Mouse (Mus musculus) heart, embryonic 11.5 days (tissue): ENCODE results near the gene Abcc3. TPM values are rescaled to one million over a fixed set of nuclear protein-coding genes. Genes with fewer than 3 reads are reported as not detected.

Experiments
- ATAC-seq: fragments of 200-750 bp; cut with Nextera tagmentation; replicated peaks from 2 replicates; pipeline ENCODE4 v1.8.0; 2017; ENCODE audit warnings: moderate library complexity; ENCODE audit not compliant: insufficient number of reproducible peaks, low FRiP score, low TSS enrichment
- H3K27ac ChIP-seq: fragments of 300-500 bp; sonication (generic); 2 replicates; pipeline ENCODE4 v1.5.1; 2014; ENCODE audit warnings: mild to moderate bottlenecking, low read depth, low read length
- H3K27me3 ChIP-seq: fragments of 300-500 bp; sonication (generic); 2 replicates; pipeline ENCODE4 v1.6.1; 2014; ENCODE audit warnings: mild to moderate bottlenecking, low read length, mixed read lengths; ENCODE audit not compliant: control insufficient read depth, insufficient read depth
- H3K36me3 ChIP-seq: fragments of 300-500 bp; sonication (generic); 2 replicates; pipeline ENCODE4 v1.6.1; 2014; ENCODE audit warnings: mild to moderate bottlenecking, low read length, moderate library complexity, mixed read lengths; ENCODE audit not compliant: control insufficient read depth, insufficient read depth
- H3K4me1 ChIP-seq: fragments of 300-500 bp; sonication (generic); 2 replicates; pipeline ENCODE4 v1.6.1; 2014; ENCODE audit warnings: low read length; ENCODE audit not compliant: control insufficient read depth, insufficient read depth
- H3K4me2 ChIP-seq: fragments of 300-500 bp; sonication (generic); 2 replicates; pipeline ENCODE4 v1.6.1; 2014; ENCODE audit warnings: mild to moderate bottlenecking, moderate library complexity
- H3K4me3 ChIP-seq: fragments of 300-500 bp; sonication (generic); 2 replicates; pipeline ENCODE4 v1.5.1; 2014; ENCODE audit warnings: low read depth, low read length
- H3K9ac ChIP-seq: fragments of 300-500 bp; sonication (generic); 2 replicates; pipeline ENCODE4 v1.6.1; 2014; ENCODE audit warnings: mild to moderate bottlenecking, low read depth, low read length, moderate library complexity
- H3K9me3 ChIP-seq: fragments of 300-500 bp; sonication (generic); replicated peaks from 2 replicates; pipeline ENCODE4 v1.6.1; 2016; ENCODE audit warnings: low read length; ENCODE audit not compliant: control insufficient read depth
- WGBS: fragments of 180-500 bp; shearing (Covaris S2); extraction: QIAGEN DNeasy Blood & Tissue Kit; methylation state at CpG from one replicate; pipeline ENCODE4 v1.1.7; 2014; ENCODE audit not compliant: insufficient replicate concordance; 5-methylcytosine and 5-hydroxymethylcytosine counted together
- polyA plus RNA-seq: library from polyadenylated mRNA; unstranded; fragments of >200 nt; fragmentation: Nextera tagmentation; extraction: Ambion mirVana; gene quantifications from 2 replicates; pipeline ENCODE4 v1.2.1, GENCODE M21; 2014

The Abcc3 gene
- polyA plus RNA-seq: 0.34 and 0.96 TPM in 2 replicates

DNA sequence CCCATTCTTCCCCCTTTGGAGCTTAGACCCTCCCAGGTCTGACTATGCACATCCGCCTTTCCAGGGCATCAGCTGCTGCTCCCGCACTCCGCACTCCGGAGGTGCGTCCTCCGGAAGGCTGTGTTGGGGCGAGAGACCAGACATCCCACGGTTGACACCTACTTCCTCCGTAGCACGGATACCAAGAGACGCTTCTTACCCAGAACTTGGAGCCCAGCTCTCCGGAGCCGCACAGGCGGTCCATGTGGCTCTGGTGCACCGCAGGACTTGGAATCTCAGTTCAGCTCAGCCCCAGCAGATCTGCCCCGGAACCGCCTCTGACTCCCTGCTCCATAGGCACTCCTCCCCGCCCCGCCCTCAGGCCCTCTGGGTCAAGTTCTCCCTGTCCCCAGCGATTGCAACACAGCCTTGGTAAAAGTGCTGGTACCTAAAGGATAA lies at the start of gene Abcc3:
TSS of gene Abcc3 (minus strand) at position 326 of the 438 bp plus-strand sequence.
- no peak within 1 kb of the TSS for H3K27ac ChIP-seq
- whole genome bisulfite sequencing: 5% methylated on average over 20 of the region's 20 CpGs
- H3K27me3 ChIP-seq: peaks cover 15% of the 10 kb centered on the region
- H3K9me3 ChIP-seq: no peaks in the 10 kb centered on the region
- no peaks in the 10 kb centered on the region for H3K36me3 ChIP-seq
- peak within 1 kb of the TSS; percentile 69 for H3K4me2 ChIP-seq
- no peak for ATAC-seq
- H3K4me3 ChIP-seq: peak within 1 kb of the TSS; percentile 39
- H3K4me1 ChIP-seq: peaks cover 6% of the 10 kb centered on the region; the same call in 1 of the 2 replicates
- peak within 1 kb of the TSS; percentile 39; the same call in 1 of the 2 replicates for H3K9ac ChIP-seq

DNA sequence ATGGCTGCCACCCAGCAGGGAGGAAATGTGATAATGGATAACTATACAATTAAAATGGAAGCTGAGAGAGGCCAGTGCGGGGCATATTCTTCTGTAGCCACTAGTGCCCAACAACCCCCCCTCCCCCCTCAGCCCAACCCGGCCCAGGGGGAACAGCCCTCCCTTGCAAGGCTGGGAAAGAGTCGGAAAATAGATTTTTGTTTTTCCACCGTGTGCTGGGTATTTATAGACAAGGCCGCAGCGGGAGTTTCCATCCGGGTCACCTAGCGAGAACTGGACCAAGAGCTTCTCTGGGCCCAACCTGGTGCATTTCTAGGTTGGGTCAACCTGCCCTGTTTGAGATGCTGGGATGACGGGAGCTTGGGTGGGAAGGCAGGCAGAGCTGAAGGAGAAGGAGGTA lies 49.0 kb upstream of the Abcc3 start:
- H3K27ac ChIP-seq: peak overlapping the region; percentile 4; the same call in 1 of the 2 replicates
- no peak for ATAC-seq
- no peaks in the 10 kb centered on the region for H3K36me3 ChIP-seq
- no peak overlapping the region for H3K4me3 ChIP-seq
- peaks cover 13% of the 10 kb centered on the region for H3K4me1 ChIP-seq
- no peak overlapping the region for H3K4me2 ChIP-seq
- H3K9me3 ChIP-seq: no peaks in the 10 kb centered on the region
- H3K9ac ChIP-seq: no peak overlapping the region
- H3K27me3 ChIP-seq: peaks cover 6% of the 10 kb centered on the region
- 54% methylated on average over 9 of the region's 9 CpGs for WGBS

DNA sequence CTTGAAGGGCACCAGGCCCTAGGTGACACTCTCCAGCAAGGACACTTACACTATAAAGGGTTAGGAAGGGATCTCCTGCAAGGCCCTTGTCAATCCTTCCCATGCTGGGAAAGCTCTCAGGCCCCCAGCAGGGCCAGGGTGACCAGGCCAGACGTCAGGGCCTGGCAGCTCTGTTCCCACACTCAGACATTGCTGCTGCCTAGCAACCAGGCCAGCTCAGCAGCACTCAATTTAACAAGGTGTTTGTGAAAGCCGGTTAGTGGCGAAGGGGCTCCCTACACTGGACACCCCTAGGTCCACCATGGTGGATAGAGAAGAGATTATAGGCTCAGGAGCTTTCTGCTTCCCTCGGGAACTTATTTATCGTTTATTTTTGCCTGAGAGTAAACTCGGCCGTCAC lies 48.3 kb upstream of the Abcc3 start:
- Histone ChIP-seq H3K36me3 (no peaks in the 10 kb centered on the region), H3K27ac (peak overlapping the region; percentile 4; the same call in 1 of the 2 replicates), H3K27me3 (peaks cover 6% of the 10 kb centered on the region), H3K4me2 (no peak overlapping the region), H3K9ac (no peak overlapping the region), H3K4me1 (peaks cover 13% of the 10 kb centered on the region), H3K9me3 (no peaks in the 10 kb centered on the region), H3K4me3 (no peak overlapping the region)
- no peak for ATAC-seq
- WGBS: 36% methylated on average over 7 of the region's 7 CpGs

DNA sequence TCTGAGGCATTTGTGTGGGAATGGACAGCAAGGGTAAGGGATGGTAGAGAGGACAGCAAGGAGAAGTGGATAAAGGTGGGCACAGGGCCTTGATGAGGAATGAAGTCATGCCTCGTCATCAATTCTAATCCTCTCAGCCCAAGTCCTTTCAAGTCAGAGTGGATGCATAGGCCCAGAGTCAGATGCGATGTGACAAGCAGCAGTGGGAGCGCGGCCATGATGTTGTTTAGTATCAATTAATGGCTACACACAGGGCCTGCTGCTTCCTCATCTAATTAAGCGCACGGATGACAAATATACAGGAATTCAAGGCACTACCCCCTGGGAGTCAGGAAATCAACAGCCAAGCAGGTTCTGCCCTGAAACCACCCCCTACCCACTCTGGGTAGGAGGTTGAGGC lies 47.6 kb upstream of the Abcc3 start:
- no peak overlapping the region for H3K27ac ChIP-seq
- 91% methylated on average over 6 of the region's 6 CpGs for WGBS
- no peak overlapping the region for H3K4me3 ChIP-seq
- no peak for ATAC-seq
- peaks cover 6% of the 10 kb centered on the region for H3K27me3 ChIP-seq
- no peak overlapping the region for H3K9ac ChIP-seq
- peaks cover 13% of the 10 kb centered on the region for H3K4me1 ChIP-seq
- no peak overlapping the region for H3K4me2 ChIP-seq
- no peaks in the 10 kb centered on the region for H3K9me3 ChIP-seq
- no peaks in the 10 kb centered on the region for H3K36me3 ChIP-seq

DNA sequence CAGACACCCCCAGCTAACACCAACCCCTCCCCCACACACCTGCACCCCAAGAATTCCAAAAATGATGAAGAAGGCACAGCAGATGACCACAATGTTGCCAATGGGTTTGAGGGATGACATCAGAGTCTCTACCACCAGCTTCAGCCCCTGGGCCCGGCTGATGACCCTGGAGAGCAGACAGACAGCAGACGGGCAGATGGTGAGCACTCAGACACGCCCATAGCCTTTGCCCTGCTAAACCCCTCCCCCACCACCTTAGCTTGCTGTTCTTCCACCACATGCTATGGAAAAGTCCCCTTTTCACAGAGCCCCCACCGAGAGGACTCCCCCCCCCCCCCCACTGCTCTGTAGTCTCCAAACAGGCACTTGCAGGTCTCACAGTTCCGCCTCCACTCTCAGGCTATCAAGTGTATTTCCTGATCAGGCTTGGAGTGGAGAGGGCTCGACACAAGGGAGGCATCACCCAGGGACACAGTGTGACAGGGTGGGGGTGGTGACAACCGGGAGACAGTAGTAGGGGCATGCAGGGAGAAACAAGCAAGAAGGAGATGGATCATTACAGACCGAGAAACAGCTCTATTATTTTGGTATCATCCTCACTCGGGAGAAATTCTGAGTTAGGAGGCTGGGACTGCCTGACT lies 36.3 kb upstream of the Abcc3 start:
- H3K36me3 ChIP-seq: no peaks in the 10 kb centered on the region
- ATAC-seq: no peak
- WGBS: 9% methylated on average over 9 of the region's 9 CpGs
- H3K9ac ChIP-seq: no peak overlapping the region
- peak overlapping the region; percentile 15 for H3K27ac ChIP-seq
- H3K4me3 ChIP-seq: no peak overlapping the region
- H3K27me3 ChIP-seq: peaks cover 41% of the 10 kb centered on the region
- no peaks in the 10 kb centered on the region for H3K9me3 ChIP-seq
- H3K4me2 ChIP-seq: peak overlapping the region; percentile 27; the same call in 1 of the 2 replicates
- peaks cover 35% of the 10 kb centered on the region for H3K4me1 ChIP-seq

DNA sequence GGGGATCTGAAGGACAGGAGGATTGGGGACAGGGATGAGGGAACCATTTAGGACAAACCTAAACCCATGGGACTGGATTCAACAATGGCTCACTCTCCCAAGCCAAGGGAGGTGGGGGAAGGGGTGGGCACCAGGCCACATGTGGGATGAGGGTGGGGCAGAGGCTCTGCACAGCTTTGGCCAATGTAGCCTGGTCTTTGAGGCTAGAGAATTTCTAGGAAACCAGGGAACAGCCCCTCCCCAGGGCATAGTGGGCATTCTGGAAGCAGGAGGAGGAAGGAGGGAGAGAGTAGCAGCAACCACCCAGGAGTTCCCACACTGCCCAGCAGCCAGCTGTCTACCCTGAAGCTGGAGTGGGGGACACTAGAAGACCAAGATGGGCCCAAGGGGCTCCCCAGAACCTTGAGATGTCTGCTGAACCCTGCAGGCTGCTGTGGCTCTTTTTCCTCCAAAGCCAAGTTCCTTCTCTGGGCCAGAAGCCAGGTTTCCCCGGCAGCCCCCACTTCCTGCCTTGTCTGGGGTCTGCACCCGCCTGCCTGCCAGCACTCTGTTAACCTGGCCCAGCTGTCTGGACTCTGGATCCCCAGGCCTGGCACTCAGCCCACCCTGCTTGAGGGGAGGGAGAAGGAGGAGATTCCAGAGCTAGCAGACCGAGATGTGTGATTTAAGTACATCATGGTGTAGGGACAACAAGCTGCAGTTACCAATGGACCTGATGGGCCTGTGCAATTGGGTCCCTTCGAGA lies 35.5 kb upstream of the Abcc3 start:
- Histone ChIP-seq H3K9me3 (no peaks in the 10 kb centered on the region), H3K36me3 (no peaks in the 10 kb centered on the region), H3K4me1 (peaks cover 30% of the 10 kb centered on the region), H3K4me3 (no peak overlapping the region), H3K27me3 (peaks cover 41% of the 10 kb centered on the region), H3K4me2 (peak overlapping the region; percentile 27), H3K9ac (peak overlapping the region; percentile 12; the same call in 1 of the 2 replicates), H3K27ac (no peak overlapping the region; the same call in none of the 2 replicates)
- WGBS: 11% methylated on average over 4 of the region's 4 CpGs
- ATAC-seq: peak; percentile 71

DNA sequence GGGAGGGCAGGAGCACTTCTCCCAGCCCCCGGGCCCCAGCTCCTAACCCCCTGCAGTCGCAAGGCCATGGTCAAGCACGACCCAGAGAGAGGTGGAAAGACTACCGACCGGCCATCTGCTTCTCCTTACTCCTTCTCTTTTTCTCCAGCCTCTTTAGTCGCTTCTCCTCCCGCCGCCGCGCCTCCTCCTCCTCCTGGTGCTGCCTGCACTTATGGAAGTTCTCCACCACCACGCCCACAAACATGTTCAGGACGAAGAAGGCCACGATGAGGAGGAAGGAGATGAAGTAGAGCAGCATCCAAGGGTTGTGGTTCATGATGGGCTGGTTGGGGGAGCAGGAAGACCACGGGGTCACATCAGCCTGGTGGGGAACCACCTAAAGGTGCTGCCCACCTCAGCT lies 32.9 kb upstream of the Abcc3 start:
- H3K9ac ChIP-seq: no peak overlapping the region
- no peak for ATAC-seq
- H3K27me3 ChIP-seq: peaks cover 30% of the 10 kb centered on the region
- H3K4me3 ChIP-seq: no peak overlapping the region
- H3K36me3 ChIP-seq: no peaks in the 10 kb centered on the region
- WGBS: 42% methylated on average over 14 of the region's 14 CpGs
- no peaks in the 10 kb centered on the region for H3K9me3 ChIP-seq
- H3K4me1 ChIP-seq: peaks cover 35% of the 10 kb centered on the region
- no peak overlapping the region for H3K27ac ChIP-seq
- no peak overlapping the region for H3K4me2 ChIP-seq

DNA sequence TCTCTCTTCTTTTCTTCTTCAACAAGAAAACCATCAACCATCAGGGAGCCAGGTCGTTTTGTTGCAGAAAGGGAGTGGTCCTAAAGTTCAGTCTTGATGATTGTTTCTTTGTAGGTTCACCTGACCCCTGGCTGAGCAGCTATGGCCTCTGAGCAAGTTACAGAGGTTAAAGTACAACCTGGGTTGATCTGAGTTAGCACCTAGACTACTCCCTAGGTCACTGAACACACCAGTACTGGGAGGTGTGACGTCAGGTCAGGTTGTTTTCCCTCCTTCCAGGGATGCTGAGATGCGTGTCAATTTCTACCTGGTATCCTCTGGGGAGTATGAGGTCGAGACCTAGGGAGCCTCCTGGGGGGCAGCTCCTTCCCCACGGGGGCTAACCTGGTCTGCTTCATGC lies 32.4 kb upstream of the Abcc3 start:
- Histone ChIP-seq H3K9me3 (no peaks in the 10 kb centered on the region), H3K4me3 (no peak overlapping the region), H3K4me1 (peaks cover 35% of the 10 kb centered on the region), H3K9ac (no peak overlapping the region), H3K27ac (no peak overlapping the region), H3K4me2 (no peak overlapping the region), H3K36me3 (no peaks in the 10 kb centered on the region), H3K27me3 (peaks cover 30% of the 10 kb centered on the region)
- ATAC-seq: no peak
- 30% methylated on average over 5 of the region's 5 CpGs for WGBS
